Mouse (Mus musculus) cerebellum, adult 9-11 months (tissue): ENCODE measurements around the gene Cox8b.
"Not testable (repeated sequence)": the region's sequence is repeated elsewhere in the genome, so short reads cannot be mapped to it uniquely, and the experiment has no call there.

ENCODE experiments used
- DNase-seq: peaks from one replicate; pipeline ENCODE4 v3.0.0; 2022

Cox8b gene

DNA sequence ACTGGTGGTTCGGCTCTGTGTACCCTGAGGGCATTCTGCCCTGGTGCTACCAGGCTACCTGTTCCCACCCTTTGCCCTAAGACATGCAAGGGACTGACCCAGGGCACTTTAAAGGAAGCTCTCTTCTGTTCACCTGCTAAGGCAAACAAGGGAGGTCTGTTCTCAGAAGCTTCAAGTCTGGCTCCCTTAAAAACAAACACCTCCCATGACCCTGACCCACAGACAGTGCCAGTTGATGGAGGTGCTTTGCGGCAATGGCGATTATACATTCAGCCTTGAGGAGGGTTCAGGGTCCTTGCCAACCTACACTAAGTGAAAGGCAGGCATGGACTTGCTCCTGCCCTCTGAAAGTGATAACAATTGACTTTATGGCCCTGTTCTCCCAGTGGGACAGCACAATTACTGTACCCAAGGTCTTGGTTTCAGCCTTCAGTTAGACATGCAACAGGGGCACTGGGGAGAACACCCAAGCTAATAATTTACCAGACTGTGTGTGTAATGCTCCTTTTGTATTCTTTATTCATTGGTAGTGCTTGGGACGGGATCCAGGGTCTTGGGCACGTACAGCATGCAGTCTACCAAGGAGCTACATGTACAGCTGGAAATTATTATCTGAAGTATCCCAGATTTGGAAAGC lies 12.7 kb upstream of the Cox8b start:
- DNase-seq = no peak

DNA sequence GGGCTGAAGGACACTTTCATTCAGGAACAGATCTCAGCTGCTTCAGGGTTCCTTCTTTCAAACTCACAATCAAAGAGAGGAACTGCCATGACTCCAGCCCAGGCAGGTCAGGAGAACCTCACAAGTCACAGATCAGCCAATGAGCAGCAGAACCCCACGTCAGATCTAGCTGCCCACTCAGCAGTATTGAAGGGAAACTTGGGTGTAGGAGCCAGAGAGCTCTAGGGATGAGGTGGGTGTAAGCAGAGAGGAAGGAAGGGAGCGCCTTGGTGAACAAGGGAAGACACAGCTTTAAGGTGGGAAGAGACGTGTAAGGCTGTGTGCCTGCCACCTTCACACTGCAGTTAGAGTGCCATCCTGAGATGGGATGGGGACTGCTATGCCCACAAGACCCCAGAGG lies 12.0 kb upstream of the Cox8b start:
- no peak for DNase-seq

DNA sequence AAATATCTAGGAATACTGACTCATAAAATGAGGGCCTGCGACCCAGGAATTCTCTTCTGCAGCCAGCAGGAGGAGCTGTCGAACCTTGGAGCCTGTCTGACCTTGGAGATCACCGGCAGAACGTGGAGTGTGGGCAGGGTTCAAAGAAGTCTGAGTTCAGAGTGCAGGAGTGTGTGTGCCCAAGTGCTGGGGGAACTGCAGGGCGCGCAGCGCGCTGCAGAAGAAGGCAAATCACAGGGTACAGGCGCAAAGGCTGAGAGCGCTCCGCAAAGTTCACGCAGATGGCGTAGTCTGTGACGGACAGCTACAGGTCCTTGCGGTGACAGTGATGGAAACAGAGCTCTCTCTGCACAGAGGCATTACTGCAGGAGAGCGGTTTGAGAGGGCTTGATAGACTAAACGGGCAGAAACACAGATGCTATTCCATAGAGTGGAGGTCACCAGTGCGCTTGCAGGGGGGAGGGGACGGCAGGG lies 8.4 kb upstream of the Cox8b start:
- DNase-seq = peak; percentile 53

DNA sequence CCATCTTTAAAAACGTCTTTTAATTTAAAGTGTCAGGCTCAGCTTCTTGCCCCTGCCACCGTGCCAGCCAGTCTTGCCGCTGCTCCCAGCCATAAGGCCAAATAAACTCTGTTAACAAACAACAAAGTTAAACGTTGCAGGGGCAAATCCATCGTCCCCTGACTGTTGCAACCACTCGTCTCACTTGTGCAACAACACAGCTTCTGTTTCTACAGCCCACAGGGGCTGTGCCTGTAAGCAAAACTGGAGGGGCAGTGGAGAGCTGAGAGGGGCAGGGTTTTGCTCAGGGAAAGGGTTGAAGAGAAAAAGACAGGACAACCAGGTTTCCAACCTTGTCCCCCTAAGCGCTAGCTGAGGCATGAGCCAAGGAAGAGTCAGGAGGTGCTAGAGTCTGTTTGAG lies 7.9 kb upstream of the Cox8b start:
- DNase-seq = no peak

DNA sequence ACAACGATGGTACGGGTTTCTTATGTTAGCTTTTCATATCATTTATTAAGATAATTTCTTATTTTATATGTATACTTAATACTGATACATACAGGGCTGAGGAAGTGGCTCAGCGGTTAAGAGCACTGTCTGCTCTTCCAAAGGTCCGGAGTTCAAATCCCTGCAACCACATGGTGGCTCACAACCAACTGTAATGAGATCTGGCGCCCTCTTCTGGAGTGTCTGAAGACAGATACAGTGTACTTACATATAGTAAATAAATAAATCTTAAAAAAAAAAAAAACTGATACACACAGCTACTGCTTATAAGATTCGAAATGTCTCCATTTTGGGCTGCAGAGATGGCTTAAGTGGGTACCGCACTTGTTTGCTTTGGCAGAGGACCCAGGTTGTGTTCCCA lies 7.5 kb upstream of the Cox8b start:
- DNase-seq = no peak

DNA sequence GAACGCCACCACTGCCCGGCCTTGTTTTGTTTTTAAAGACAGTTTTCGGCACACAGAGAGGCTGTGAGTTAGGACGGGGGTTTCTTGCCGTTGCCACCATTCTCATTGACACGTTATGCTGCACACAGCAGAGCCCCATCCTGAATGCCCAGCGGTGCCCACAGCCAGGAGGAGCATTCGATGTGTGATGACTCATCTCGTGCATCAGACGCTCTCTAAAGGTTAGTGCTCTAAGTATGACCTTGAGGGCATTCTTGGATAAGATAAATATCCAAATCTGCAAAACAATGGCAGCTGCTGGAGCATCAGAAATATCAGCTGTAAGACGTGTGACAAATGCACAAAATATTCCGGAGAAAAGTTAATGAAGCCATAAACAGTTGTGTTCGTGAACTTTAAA lies 6.9 kb upstream of the Cox8b start:
- DNase-seq = no peak

DNA sequence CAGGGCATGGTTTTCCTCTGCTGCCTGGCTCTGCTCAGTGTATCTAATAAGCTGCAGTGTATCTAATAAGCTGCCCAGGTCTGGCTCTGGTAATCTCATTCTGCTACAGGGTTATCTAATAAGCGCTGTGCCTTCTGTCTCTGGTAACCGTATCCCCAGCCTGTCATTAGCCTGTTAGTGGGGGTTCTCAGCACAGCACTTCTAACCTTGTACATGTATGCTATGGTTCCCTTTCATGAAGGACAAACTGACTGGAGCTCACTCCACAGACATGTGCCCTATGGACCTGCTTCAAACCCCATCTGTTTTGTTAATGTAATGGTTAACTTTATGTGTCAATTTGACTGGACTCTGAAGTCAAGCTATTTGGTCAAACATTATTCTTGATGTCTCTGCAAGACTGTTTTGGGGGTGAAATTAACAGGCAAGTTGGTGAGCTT lies 5.4 kb upstream of the Cox8b start:
- no peak for DNase-seq

DNA sequence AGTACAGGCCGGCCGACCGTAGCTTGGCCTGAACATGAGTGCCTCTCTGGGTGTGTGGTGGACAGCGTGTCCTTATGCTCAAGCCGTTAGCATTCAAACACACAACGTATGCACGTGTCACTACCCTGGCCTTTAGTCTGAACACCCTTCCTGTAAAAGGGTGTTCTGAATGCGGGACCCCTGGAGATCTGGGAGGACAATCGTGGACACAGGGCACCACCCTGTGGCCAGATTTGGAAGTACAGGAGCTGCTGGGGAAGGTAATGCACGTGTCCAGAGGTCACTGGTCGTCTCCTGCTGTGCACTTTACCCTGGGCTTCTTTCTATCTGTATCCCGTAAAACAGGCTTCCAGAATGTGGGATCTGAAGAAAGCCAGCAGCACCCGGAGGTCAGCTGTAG lies 3.0 kb upstream of the Cox8b start:
- peak; percentile 65 for DNase-seq

DNA sequence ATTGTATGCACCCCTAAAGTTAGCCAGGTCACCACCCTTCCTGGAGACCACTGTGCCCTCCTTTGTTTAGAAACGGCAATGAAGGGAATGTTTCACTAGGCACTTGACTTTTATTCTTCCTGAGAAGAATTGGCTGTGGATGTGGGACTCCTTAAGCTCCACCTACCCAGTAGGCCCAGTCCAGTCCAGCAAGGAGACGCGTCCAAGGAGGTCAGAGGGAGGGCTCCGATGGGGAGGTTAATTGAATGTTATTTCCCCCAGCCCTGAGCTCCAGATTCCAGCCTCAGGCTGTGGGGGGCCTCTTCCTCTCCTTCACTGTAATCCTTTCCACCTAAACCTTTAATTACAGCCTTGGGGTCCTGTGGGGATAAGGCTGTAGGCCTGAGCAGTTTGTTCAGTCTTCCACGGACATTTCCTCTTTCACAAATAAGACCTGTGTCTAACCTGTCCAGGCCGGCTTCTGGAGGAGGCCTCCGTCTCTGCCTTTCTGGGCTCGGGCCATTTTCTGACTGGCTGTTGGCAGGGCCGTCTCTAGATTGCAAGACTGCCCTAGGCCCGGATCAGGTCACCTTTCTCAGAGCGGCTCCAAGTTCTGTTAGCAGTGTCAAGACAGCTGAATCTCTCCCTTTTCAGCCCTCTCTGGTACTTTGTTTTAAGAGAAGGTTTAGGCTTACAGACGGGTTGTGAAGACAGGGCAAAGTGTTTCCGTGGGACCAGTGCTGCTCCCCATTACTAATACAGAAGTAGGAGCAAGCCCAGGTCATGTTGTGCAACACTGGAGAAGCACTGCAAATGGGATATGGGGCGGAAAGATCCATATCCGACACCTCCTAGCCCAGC lies 2.0 kb upstream of the Cox8b start:
- DNase-seq = no peak

DNA sequence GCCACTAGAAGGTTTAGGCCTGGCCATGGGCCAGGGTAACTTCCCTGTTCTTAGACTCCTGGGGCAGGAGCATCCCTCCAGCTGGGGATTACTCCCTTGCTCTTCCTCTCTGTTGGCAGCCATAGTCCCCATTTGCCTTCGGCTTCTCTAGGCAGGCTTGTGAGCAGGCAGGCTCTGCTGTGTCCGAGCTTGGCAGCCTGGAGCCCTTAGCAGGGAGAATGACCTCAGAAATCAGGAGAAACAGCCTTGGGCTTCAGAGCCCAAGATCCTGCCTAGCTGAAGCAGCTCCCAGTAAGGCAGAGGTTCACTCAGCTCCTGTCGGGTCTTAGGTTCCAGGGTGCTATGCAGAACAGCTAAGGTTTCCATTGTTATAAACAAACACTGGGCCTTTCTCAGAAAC lies 1.1 kb downstream of the Cox8b start:
- no peak for DNase-seq

DNA sequence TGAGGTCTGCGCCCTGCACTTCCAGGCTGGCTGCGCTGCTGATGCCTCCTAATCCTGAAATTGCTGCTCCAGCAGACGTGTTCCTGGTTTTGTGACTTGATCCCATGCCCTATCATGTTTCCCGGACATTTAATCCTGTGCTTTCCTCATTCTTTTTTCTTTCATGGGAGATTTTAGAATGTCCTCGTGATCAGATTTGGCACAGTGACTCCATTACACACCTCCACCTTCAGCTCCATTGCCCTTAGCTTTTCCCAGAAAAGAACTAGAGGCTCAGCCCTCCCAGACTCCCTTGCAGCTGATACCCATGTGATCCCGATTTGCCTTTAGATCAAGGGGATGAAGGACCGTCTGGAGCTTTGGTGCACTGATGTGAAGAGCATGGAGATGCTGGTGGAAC lies 2.4 kb downstream of the Cox8b start:
- DNase-seq = no peak

DNA sequence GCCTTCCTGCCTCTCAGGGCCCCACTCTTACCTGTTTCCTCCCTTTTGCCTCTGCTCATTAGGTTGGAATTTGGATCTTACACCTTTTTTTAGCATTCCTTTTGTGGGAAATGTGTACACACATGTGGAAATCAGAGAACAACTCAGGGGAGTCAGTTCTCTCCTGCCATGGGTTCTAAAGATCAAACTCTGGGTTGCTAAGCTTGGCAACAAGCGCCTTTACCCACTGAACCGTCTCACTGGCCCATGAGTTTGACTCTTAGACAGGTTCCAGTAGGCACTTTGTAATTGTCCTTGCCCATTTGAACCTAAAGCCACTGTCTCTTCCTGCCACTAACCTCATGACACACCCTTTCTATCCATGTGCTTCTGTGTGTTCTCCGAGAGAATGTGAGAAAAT lies 5.6 kb downstream of the Cox8b start:
- DNase-seq = no peak

DNA sequence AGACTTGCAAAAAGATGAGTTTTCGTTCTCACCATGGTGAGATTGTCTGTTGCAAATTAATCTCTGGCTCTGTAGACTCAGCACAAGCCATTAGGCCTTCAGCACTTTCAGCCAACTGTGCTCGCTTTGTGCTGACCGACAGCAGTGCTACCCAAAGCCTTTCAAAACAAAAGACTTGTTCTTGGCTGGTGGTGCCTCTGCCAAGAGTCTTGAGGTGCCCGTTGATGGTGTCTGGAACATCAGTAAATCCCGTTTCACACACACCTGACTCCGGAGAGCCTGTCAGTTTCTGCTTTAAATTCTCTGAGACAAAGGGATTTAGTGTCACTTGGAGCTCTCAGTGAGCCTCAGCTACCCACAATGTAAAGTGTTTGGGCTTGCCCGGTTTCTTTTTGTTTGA lies 6.2 kb downstream of the Cox8b start:
- DNase-seq = no peak

DNA sequence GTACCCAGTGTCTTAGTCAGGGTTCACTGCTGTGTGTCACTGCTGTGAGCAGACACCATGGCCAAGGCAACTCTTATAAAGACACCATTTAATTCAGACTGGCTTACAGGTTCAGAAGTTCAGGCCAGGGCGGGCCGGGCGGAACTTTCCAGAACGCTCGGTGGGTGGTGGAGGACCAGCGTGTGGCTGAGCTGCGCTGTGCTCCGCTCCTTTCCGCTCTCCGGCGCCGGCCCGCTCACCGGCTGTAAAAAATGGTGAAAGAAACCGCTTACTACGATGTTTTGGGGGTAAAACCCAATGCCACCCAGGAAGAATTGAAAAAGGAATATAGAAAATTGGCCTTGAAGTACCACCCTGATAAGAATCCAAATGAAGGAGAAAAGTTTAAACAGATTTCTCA lies 9.6 kb downstream of the Cox8b start:
- not testable (repeated sequence) for DNase-seq

DNA sequence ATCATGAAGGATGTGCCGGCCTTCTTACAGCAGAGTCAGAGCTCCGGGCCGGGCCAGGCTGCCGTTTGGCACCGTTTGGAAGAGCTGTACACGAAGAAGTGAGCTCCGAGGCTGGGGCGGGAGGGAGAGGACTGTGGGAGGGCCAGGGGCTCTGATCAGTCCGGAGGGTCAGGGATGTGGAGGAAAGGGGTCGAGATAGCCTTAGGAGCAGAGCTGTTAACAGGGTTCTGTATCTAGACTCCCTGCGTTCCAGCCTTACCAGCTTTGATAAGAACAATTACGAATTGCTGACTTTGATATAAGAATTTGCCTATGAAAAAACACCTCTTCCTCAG lies 17.8 kb downstream of the Cox8b start:
- DNase-seq = no peak

DNA sequence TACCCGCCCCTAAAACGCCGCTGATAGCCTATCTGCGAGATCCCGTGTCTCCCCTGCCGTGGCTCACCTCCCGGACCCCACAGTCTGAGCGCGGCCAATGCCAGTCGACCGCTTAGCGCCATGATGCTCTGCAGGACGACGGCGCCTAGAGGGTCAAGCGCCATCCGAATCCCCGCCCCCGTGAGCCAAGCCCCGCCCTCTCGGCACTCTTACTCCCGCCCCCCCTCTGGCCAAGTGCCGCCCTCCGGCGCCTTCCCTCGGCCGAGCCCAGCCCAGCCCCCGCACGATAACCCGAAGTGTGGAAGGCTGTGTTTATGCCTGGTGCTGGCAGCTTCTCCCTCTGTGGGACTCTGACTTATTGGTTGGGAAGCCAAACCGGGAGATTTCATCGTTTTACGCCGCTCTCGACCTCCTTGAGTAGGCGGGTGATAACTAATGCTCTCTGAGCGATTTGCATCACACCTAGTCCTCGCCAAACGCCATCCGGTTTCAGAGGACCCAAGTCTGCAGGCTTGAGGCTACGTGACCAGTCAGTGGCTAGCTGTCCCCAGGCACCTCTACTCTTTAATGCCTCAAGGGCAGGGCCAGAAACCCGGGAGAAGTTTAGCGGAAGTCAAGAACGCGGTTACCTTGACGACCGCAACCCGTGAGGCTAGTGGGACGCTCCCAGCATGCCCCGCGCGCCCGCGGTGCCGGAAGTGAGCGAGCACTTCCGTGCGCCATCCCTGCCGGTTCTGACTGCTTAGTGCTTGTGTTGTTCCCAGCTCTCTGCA lies 18.4 kb downstream of the Cox8b start, which contains the start of the genes Psmd13 and Sirt3:
Gene Psmd13, plus strand, starts transcription at position 273 of the 773 bp plus-strand sequence.
Gene Sirt3, minus strand, starts transcription at position 614 of the 773 bp plus-strand sequence.
- DNase-seq = peak; percentile 92

DNA sequence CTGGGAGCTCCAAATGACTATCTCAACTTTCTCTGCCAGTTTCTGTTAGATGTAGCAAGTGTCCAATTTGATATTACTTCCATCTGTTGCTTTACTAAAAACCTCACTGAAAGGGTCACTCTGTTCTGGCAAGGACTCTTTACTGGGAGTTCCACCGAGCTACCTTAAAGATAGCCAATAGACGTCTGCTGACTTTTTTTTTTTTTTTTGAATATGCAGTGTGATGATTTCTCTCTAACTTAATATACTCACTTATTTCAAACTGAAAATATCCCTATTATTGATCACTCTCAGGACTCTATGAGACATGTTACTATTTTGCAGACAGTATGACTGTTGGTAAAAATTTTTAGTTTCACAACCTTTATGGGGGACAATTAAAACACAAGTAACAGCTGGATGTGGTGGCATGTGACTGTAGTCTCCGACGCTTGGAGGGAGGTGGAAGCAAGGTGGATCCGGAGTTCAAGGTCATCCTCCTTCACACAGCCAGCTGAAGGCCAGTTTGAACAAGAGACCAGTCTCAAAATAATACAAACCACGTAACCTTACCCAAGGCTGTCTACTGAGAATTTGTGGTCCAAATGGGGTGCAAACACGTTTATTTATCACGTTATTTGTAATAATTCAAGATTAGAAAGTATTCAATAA lies 19.3 kb downstream of the Cox8b start:
- DNase-seq = no peak

DNA sequence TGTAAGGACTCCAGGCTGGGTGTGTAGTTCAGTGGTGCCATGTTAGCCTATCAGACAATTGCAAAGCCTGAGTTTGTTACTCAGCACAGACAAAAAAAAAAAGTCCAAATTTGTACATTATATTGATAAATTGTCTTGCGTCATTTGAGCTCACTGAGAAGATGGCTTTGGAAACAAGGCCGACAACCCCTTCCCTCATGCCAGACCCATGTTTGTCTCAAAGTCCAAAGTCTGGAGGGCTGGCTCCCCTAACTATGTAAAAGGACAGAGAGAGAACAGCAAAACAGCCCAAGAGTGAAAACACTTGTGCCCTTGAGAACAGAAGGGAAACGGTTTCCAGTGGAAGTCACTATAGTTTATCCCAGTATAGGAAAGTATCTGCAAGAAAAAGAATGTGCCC lies 19.8 kb downstream of the Cox8b start:
- DNase-seq = no peak

DNA sequence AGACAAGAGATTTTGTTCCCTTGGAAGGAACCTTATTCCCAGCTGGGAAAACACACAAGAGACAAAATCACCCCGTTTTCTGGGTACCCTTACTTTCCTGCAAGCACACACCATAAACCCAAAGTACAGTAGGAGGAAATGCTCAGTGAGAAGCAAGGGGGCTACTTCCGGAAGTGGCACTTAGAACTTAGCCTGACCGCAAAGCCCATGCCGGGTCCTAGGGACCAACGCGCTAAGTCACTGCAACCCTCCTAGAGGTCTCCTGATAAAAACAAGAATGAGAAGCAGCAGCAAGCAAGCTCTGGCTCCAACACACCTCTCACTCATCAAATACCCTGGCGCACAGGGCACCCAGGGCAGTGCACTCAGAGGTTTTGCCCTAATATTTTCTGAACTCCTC lies 20.9 kb downstream of the Cox8b start:
- no peak for DNase-seq

DNA sequence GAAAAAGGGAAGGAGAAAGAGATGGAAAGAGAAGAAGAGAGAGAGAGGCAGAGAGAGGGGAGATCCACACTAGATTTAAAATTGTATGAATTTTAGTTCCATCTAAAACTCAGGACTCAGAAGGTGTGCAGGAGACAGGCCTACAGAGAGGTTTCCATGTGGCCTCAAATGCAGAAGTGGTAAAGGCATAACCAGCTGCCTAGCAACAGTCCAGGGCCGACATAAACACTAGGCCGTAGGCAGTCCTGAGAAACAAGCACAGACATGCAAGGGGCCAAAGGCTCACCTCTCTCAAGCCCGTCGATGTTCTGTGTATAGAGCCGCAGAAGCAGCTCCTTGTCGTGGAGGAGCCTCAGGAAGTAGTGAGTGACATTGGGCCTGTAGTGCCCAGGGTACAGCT lies 22.9 kb downstream of the Cox8b start:
- DNase-seq = no peak

DNA sequence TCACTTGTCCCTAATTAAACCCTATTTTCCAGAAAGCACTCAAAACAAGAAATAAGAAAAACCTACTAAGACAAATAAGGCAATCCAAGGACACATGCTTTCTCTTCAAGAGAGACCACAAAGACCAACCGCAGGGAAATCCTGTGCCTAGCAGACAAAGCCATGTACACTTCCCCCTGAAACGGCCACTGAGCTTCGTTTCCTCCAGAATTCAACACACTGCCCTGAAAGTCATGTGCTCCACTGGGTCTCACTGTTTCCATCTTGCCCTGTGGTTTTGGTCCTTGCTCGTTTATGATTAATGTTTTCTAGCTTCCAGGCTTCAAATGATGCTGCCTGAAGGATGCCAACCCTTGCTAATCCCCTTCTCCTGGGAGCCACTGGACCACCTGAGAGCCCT lies 26.0 kb downstream of the Cox8b start:
- DNase-seq = no peak

DNA sequence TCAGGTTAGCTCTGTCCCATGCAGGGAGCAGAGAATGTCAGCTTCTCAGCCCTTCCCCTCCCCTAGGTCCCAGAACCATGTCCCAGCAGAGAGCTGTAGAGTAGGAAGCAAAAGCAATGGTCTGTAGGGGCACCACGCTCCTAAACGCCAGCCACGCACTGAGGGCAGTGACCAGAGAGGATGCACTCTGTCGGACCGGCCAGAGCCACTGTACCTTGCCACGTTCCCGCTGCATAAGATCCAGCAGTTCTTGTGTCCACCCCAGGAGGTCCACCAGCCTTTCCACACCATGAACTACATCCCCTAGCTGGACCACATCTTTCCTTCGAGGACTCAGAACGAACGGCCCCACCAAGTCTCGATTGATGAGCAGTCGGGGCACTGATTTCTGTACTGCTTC lies 35.5 kb downstream of the Cox8b start:
- DNase-seq = no peak

DNA sequence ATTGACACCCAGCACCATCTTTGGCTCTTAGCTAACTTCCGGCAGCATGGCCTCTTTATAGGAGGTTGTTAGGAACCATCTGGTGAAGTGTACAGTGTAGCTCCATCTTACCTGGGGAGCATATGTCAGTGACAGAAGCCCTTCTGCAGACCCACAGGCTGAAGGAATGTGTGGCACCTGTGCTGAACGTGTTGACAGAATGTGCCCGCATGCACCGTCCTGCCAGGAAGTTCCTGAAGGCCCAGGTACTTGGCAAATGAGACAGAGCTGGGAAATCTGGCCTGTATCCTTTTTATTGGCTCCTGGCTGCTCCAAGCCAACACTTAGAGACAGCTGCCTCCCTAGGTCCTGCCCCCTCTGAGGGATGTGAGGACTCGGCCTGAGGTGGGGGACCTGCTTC lies 39.5 kb downstream of the Cox8b start:
- peak; percentile 50 for DNase-seq
